Mouse (Mus musculus): ENCODE results near the gene Cdon. TPM values are rescaled to one million over a fixed set of nuclear protein-coding genes. Genes with fewer than 3 reads are reported as not detected.

The Cdon gene
- polyA plus RNA-seq, 1 experiment from 2014 or later = 6.8 TPM

DNA sequence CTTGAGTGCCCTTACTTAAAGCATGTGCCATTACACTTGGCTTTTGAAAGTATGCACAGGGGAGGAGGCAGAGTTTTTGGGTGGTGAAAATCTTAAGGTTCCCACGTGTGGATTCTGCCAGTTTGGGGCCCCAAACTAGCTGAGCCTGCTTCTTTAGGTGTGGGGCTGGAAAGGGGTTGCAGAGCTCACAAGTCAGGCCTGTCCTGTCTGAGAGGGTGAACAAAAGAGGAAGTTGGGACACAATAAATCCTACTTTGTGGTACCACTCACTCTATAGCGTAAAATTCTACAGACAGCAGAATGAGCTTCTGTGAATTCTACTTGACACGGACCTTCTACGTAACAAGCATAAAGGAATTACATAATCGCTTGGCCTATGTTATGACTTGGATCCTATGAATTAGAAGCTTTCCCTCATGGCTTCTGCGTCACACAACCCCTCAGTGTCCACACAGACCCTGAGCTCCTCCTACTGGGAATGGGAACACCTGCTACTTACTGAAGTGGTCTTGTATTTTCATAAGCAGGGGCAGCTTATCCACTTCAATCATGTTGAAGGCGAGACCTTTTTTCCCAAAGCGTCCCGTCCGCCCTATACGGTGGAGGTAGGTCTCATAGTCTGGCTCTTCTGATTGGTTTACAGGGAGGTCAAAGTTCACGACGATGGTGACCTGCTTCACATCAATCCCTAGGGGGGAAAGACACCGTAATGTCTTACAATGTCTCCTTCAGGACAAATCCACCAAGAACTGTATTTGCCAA, 122.4 kb downstream of the Cdon start:
- ATAC-seq (replicated peaks; ENCODE audit: insufficient number of reproducible peaks, insufficient read depth, low FRiP score, low read depth) = no peak
- H3K4me2 ChIP-seq = no peak overlapping the region
- H3K27me3 ChIP-seq = no peaks in the 10 kb centered on the region
- WGBS = 80% methylated on average over 14 of the region's 14 CpGs
- H3K4me1 ChIP-seq (replicated peaks) = peaks cover 6% of the 10 kb centered on the region
- H3K9ac ChIP-seq = no peak overlapping the region
- no peaks in the 10 kb centered on the region for H3K36me3 ChIP-seq
- H3K9me3 ChIP-seq (replicated peaks) = no peaks in the 10 kb centered on the region
- H3K27ac ChIP-seq = no peak overlapping the region
- H3K4me3 ChIP-seq = no peak overlapping the region

- 63% methylated on average over 2 of the region's 2 CpGs for WGBS
- no peak overlapping the region for H3K4me2 ChIP-seq
- H3K9me3 ChIP-seq (replicated peaks) = no peaks in the 10 kb centered on the region
- no peak overlapping the region for H3K4me3 ChIP-seq
- no peak for ATAC-seq (replicated peaks; ENCODE audit: insufficient number of reproducible peaks, insufficient read depth, low FRiP score, low read depth)
- no peaks in the 10 kb centered on the region for H3K4me1 ChIP-seq (replicated peaks)
- H3K27me3 ChIP-seq = no peaks in the 10 kb centered on the region
- H3K36me3 ChIP-seq = no peaks in the 10 kb centered on the region
- no peak overlapping the region for H3K9ac ChIP-seq
- H3K27ac ChIP-seq = no peak overlapping the region
Measured at GRCm38 (mm10) chr9:35544666-35545065, 123.7 kb downstream of the Cdon start.

GRCm38 (mm10) chr9:35545704-35546103, 124.8 kb downstream of the Cdon start:
- Histone ChIP-seq H3K36me3 (no peaks in the 10 kb centered on the region), H3K4me1 (replicated peaks) (no peaks in the 10 kb centered on the region), H3K9me3 (replicated peaks) (no peaks in the 10 kb centered on the region), H3K9ac (no peak overlapping the region), H3K4me3 (no peak overlapping the region), H3K27ac (no peak overlapping the region), H3K27me3 (no peaks in the 10 kb centered on the region), H3K4me2 (no peak overlapping the region)
- ATAC-seq (replicated peaks; ENCODE audit: insufficient number of reproducible peaks, insufficient read depth, low FRiP score, low read depth) = no peak
- WGBS = 62% methylated on average over 12 of the region's 12 CpGs

DNA sequence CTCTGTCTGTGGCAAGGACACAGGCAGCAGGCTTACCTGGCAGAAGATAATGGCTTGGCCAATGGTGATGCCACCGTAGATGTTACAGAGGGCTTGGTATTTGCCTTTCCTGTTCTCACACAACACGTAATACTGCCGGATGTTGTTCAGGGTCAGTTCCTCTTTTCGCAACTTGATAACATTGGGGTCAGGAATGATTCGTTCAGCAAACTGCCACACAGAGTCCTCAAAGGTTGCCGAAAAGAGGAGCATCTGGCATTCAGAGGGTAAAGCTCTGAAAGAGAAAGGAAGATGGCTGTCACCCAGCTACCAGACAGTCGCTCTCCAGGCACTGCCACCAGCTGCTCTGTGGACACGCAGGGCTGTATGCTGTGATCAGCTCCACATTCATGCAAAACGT, 125.8 kb downstream of the Cdon start:
- no peak overlapping the region for H3K9ac ChIP-seq
- H3K27me3 ChIP-seq = no peaks in the 10 kb centered on the region
- no peak overlapping the region for H3K4me2 ChIP-seq
- no peaks in the 10 kb centered on the region for H3K4me1 ChIP-seq (replicated peaks)
- H3K4me3 ChIP-seq = no peak overlapping the region
- no peaks in the 10 kb centered on the region for H3K36me3 ChIP-seq
- H3K9me3 ChIP-seq (replicated peaks) = no peaks in the 10 kb centered on the region
- ATAC-seq (replicated peaks; ENCODE audit: insufficient number of reproducible peaks, insufficient read depth, low FRiP score, low read depth) = no peak
- H3K27ac ChIP-seq = no peak overlapping the region
- 71% methylated on average over 9 of the region's 9 CpGs for WGBS

DNA sequence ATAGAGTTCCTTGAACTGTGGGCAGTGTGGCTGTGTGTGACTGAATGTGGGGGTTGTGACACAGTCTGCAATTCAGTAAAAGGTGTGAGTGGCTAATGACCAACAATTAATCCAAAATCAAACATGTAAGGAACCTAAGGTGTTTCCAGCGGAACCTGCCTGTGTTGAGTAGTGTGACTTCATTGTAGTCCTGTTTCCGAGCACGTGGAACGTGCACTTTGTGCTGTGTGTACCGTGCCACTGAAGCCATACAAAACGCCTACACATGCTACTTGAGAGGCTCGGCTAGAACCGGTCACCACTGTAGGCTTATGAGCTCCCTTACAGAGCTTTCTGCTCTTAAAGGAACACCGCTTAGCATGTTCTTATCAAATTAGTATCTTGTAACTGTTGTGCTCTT, 127.5 kb downstream of the Cdon start:
- H3K9me3 ChIP-seq (replicated peaks) = no peaks in the 10 kb centered on the region
- 76% methylated on average over 9 of the region's 9 CpGs for WGBS
- H3K27me3 ChIP-seq = no peaks in the 10 kb centered on the region
- H3K4me2 ChIP-seq = no peak overlapping the region
- no peak overlapping the region for H3K9ac ChIP-seq
- no peak overlapping the region for H3K27ac ChIP-seq
- H3K36me3 ChIP-seq = no peaks in the 10 kb centered on the region
- ATAC-seq (replicated peaks; ENCODE audit: insufficient number of reproducible peaks, insufficient read depth, low FRiP score, low read depth) = no peak
- no peak overlapping the region for H3K4me3 ChIP-seq
- H3K4me1 ChIP-seq (replicated peaks) = peaks cover 8% of the 10 kb centered on the region

GRCm38 (mm10) chr9:35556494-35557102, 135.7 kb downstream of the Cdon start:
- Histone ChIP-seq H3K9ac (no peak overlapping the region), H3K4me2 (no peak overlapping the region), H3K9me3 (replicated peaks) (no peaks in the 10 kb centered on the region), H3K4me1 (replicated peaks) (peaks cover 31% of the 10 kb centered on the region), H3K4me3 (no peak overlapping the region), H3K27me3 (peaks cover 7% of the 10 kb centered on the region; the same call in 1 of the 2 replicates), H3K27ac (no peak overlapping the region), H3K36me3 (peaks cover 9% of the 10 kb centered on the region; the same call in 1 of the 2 replicates)
- no peak for ATAC-seq (replicated peaks; ENCODE audit: insufficient number of reproducible peaks, insufficient read depth, low FRiP score, low read depth)
- WGBS = 49% methylated on average over 12 of the region's 12 CpGs

Other genes starting within 250 kb of the Cdon start
- 54.6 and 63.0 TPM in 2 replicates for gene Dcps, start 245.1 kb upstream of the Cdon start, polyA plus RNA-seq (2015; fragmentation: Nextera tagmentation; extraction: Ambion mirVana)
- 89.5 and 96.8 TPM in 2 replicates for gene Srpr, start 221.0 kb upstream of the Cdon start, polyA plus RNA-seq (2015; fragmentation: Nextera tagmentation; extraction: Ambion mirVana)
- 7.6 and 9.8 TPM in 2 replicates for gene Tirap, start 220.8 kb upstream of the Cdon start, polyA plus RNA-seq (2015; fragmentation: Nextera tagmentation; extraction: Ambion mirVana)
- gene Foxred1, start 210.1 kb upstream of the Cdon start, polyA plus RNA-seq (2015; fragmentation: Nextera tagmentation; extraction: Ambion mirVana) = 65.8 and 67.0 TPM in 2 replicates
- gene Fam118b, start 153.3 kb upstream of the Cdon start, polyA plus RNA-seq (2015; fragmentation: Nextera tagmentation; extraction: Ambion mirVana) = 23.2 and 26.3 TPM in 2 replicates
- gene Rpusd4, start 153.3 kb upstream of the Cdon start, polyA plus RNA-seq (2015; fragmentation: Nextera tagmentation; extraction: Ambion mirVana) = 20.2 and 23.4 TPM in 2 replicates
- not detected in 2 replicates for gene Gm1113, start 97.1 kb downstream of the Cdon start, polyA plus RNA-seq (2015; fragmentation: Nextera tagmentation; extraction: Ambion mirVana)
- gene Ddx25, start 137.4 kb downstream of the Cdon start, polyA plus RNA-seq (2015; fragmentation: Nextera tagmentation; extraction: Ambion mirVana) = 0.69 and 0.91 TPM in 2 replicates
- gene Pus3, start 137.5 kb downstream of the Cdon start, polyA plus RNA-seq (2015; fragmentation: Nextera tagmentation; extraction: Ambion mirVana) = 11.1 and 12.1 TPM in 2 replicates
- 0.23 and 0.39 TPM in 2 replicates for gene Pate2, start 149.2 kb downstream of the Cdon start, polyA plus RNA-seq (2015; fragmentation: Nextera tagmentation; extraction: Ambion mirVana)
- gene Hyls1, start 149.3 kb downstream of the Cdon start, polyA plus RNA-seq (2015; fragmentation: Nextera tagmentation; extraction: Ambion mirVana) = 13.6 and 15.3 TPM in 2 replicates
- not detected in 2 replicates for gene Pate4, start 190.8 kb downstream of the Cdon start, polyA plus RNA-seq (2015; fragmentation: Nextera tagmentation; extraction: Ambion mirVana)
- not detected in 2 replicates for gene Pate3, start 227.1 kb downstream of the Cdon start, polyA plus RNA-seq (2015; fragmentation: Nextera tagmentation; extraction: Ambion mirVana)

Data from heart, embryonic 15.5 days (tissue).